Mouse (Mus musculus) liver, embryonic 14.5 days (tissue): ENCODE measurements around the gene Cdcp2. TPM values are rescaled to one million over a fixed set of nuclear protein-coding genes. Genes with fewer than 3 reads are reported as not detected.

ENCODE experiments used
- ATAC-seq: fragments of 200-750 bp; cut with Nextera tagmentation; 2 replicates; pipeline ENCODE4 v1.8.0; 2017; ENCODE audit warnings: moderate number of reproducible peaks, mild to moderate bottlenecking, moderate library complexity; ENCODE audit not compliant: insufficient read depth
- DNase-seq, 3 experiments: peaks; one replicate each; pipeline ENCODE4 v3.0.0-alpha.2; 2012 to 2013; ENCODE audit warnings: low read depth in 3 of 3, low spot score in 3 of 3
- H3K27ac ChIP-seq: fragments of 300-500 bp; sonication (generic); 2 replicates; pipeline ENCODE4 v1.5.1; 2014; ENCODE audit warnings: moderate library complexity, mild to moderate bottlenecking, control low read depth, inconsistent platforms
- H3K27me3 ChIP-seq: fragments of 300-500 bp; sonication (generic); 2 replicates; pipeline ENCODE4 v1.6.1; 2014; ENCODE audit warnings: mild to moderate bottlenecking, low read length, moderate library complexity; ENCODE audit not compliant: control insufficient read depth, insufficient read depth
- H3K36me3 ChIP-seq: fragments of 300-500 bp; sonication (generic); replicated peaks from 2 replicates; pipeline ENCODE4 v1.6.1; 2014; ENCODE audit warnings: low read depth; ENCODE audit not compliant: control insufficient read depth, insufficient read depth
- H3K4me1 ChIP-seq, 2 experiments: fragments of 200-500 bp in 1 of 2; fragments of 300-500 bp in 1 of 2; sonication (generic) in 1 of 2; replicated peaks; 2 replicates each; pipeline ENCODE4 v1.6.1; 2012 to 2014; ENCODE audit warnings: antibody characterized with exemption in 1 of 2, inconsistent platforms in 1 of 2, low read length in 1 of 2; ENCODE audit not compliant: control insufficient read depth in 2 of 2, insufficient read depth in 2 of 2
- H3K4me2 ChIP-seq: fragments of 300-500 bp; sonication (generic); 2 replicates; pipeline ENCODE4 v1.6.1; 2014; ENCODE audit warnings: low read depth, mild to moderate bottlenecking, control low read depth, moderate library complexity
- H3K4me3 ChIP-seq, 2 experiments: fragments of 200-500 bp in 1 of 2; fragments of 300-500 bp in 1 of 2; sonication (generic) in 1 of 2; 2 replicates each; pipeline ENCODE4 v1.5.1; 2012 to 2014; ENCODE audit warnings: low read depth in 2 of 2, low read length in 2 of 2, mild to moderate bottlenecking in 2 of 2, control low read depth in 1 of 2, inconsistent platforms in 1 of 2, moderate library complexity in 1 of 2; ENCODE audit not compliant: insufficient read depth in 1 of 2
- H3K9ac ChIP-seq: fragments of 300-500 bp; sonication (generic); replicated peaks from 2 replicates; pipeline ENCODE4 v1.6.1; 2014; ENCODE audit warnings: mild to moderate bottlenecking, control low read depth, moderate library complexity
- H3K9me3 ChIP-seq: fragments of 300-500 bp; sonication (generic); 2 replicates; pipeline ENCODE4 v1.6.1; 2016; ENCODE audit warnings: low read length, mixed read lengths; ENCODE audit not compliant: control insufficient read depth
- CTCF ChIP-seq: IDR thresholded peaks from 2 replicates; pipeline ENCODE4 v1.5.1; 2016; ENCODE audit warnings: antibody characterized with exemption, low read depth, control low read depth
- EP300 ChIP-seq: IDR thresholded peaks from 2 replicates; pipeline ENCODE4 v1.6.1; 2016; ENCODE audit warnings: antibody characterized with exemption, low read depth
- WGBS: fragments of 180-500 bp; shearing (Covaris S2); extraction: QIAGEN DNeasy Blood & Tissue Kit; methylation state at CpG from one replicate; pipeline ENCODE4 v1.1.7; 2014; ENCODE audit not compliant: insufficient replicate concordance; 5-methylcytosine and 5-hydroxymethylcytosine counted together
- polyA plus RNA-seq, 2 experiments: library from polyadenylated mRNA; depleted of rRNA in 1 of 2; stranded (reverse) in 1 of 2; unstranded in 1 of 2; fragments of >200 nt; fragmentation: Nextera tagmentation in 1 of 2; extraction: Ambion mirVana in 1 of 2; gene quantifications; 2 replicates each; pipeline versions ENCODE4 v1.2.1 to v1.2.3; 2012 to 2014

Cdcp2 gene
- polyA plus RNA-seq, 2 experiments, result not detected

DNA sequence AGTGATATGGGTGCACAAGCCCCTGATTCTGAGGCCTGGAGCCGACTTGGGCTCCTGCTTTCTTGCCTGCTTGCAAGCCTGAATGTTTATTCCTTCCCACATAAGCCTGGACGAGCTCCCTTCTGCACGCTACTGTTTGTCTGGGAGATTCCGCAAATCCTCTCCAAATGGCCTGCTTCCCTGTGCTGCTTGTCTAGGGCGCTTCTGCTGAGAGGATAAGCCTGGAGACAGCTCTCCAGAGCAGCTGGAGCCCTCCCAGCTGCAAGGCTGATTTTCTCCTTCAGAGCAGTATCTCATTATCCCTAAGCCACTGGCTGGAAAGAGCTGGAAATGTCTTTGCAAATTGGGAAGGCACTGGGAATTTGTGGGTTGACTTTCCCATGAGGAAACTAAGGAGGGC is 21.2 kb upstream of the Cdcp2 start:
- Histone ChIP-seq H3K9ac (no peak overlapping the region), H3K27ac (no peak overlapping the region), H3K4me2 (no peak overlapping the region), H3K4me1 (no peaks in the 10 kb centered on the region; a peak in 1 of 4 replicates), H3K4me3 (no peak overlapping the region), H3K9me3 (no peaks in the 10 kb centered on the region), H3K27me3 (no peaks in the 10 kb centered on the region), H3K36me3 (no peaks in the 10 kb centered on the region)
- no peak for ATAC-seq
- no peak for DNase-seq
- WGBS, result 75% methylated on average over 5 of the region's 5 CpGs
- no peak for TF ChIP-seq EP300
- TF ChIP-seq CTCF, result no peak

DNA sequence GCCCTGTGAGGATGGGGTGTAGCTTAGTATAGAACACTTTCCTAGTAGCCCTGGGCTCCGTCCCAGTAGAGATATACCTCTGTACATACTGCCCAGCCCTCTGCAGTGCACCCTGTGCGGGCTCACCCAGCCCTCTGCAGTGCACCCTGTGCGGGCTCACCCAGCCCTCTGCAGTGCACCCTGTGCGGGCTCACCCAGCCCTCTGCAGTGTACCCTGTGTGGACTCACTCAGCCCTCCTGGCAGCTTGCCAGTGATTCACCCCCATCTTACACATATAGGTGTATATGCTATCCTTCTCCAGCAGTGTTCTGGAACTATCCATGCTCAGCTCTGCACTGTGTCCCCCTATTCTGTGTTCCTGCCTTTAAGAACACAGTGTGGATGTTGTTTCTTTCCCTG is 17.8 kb upstream of the Cdcp2 start:
- Histone ChIP-seq H3K4me1 (peaks cover 0 to 2% of the 10 kb centered on the region in 2 experiments; a peak in 2 of 4 replicates), H3K9ac (no peak overlapping the region), H3K27ac (no peak overlapping the region), H3K4me2 (no peak overlapping the region), H3K9me3 (no peaks in the 10 kb centered on the region), H3K4me3 (no peak overlapping the region), H3K36me3 (no peaks in the 10 kb centered on the region), H3K27me3 (no peaks in the 10 kb centered on the region)
- ATAC-seq (no peak), DNase-seq (no peak)
- no peak for TF ChIP-seq CTCF
- no peak for TF ChIP-seq EP300
- WGBS, result 64% methylated on average over 4 of the region's 4 CpGs

DNA sequence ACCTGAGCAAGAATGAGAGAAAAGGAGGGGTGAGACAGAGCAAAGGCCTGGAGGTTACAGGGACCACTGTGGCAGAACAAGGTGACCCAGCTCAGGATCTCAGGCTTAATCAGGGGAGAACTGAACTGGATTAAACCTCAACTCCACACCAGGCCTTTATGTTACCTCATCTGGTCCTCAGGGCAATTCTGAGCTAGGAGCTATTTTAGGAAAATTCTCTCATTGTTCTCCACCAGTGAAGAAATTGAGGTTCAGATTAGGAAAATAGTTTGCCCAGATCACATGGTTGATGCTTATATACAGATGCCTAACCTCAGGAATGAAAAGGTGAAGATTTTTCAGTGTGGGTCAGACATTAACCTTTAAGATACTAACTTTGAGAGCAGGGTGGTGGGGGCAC is 17.0 kb upstream of the Cdcp2 start:
- H3K27ac ChIP-seq, result no peak overlapping the region
- TF ChIP-seq EP300 (no peak), CTCF (no peak)

DNA sequence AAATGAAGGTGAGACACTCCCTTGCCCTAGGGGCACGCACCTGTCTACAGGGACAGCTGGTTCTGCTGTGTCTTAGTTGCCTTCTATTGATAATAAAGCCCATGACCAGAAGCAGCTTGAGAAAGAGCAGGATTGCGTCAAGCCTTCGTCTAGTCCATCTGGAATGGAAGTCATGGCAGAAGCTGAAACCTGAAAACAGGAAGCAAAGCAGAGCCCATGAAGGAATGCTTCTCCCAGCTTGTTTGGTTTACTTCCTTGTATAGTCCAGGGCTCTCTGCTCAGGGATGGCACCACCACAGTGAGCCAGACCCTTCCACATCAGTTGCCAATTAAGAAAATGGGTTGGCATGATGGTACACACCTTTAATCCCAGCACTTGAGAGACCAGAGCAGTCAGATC is 14.5 kb upstream of the Cdcp2 start:
- no peak overlapping the region for H3K4me2 ChIP-seq
- no peak for DNase-seq

More for the DNA sequence above, 17.0 kb upstream of the Cdcp2 start:
- Histone ChIP-seq H3K27me3 (no peaks in the 10 kb centered on the region), H3K9ac (no peak overlapping the region), H3K9me3 (no peaks in the 10 kb centered on the region), H3K4me2 (no peak overlapping the region), H3K4me1 (peaks cover 0 to 2% of the 10 kb centered on the region in 2 experiments; a peak in 2 of 4 replicates), H3K4me3 (no peak overlapping the region), H3K36me3 (no peaks in the 10 kb centered on the region)
- ATAC-seq (no peak), DNase-seq (no peak)

DNA sequence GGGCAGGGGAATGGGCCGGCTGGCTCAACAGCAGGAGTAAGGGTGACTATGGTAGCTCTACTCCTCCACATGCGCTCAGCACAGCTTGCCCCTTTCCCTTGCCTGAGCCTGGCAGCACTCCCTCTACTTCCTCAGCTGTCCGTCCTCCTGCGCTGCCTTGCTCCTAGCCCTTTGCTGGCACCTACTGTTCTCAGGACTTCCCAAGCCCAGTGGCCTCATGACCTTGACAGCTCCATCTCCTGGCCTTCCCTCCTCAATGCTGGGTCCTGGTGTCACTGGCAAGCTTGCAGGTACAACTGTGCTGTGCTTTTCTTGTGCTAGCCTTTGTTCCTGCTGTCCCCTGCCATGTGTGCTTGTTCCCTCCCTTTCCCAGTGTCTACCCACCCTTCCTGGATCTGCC is 13.6 kb upstream of the Cdcp2 start:
- H3K27ac ChIP-seq, result no peak overlapping the region
- H3K4me1 ChIP-seq, result peaks cover 0 to 2% of the 10 kb centered on the region in 2 experiments; a peak in 2 of 4 replicates
- no peak for ATAC-seq
- H3K27me3 ChIP-seq, result no peaks in the 10 kb centered on the region
- H3K9me3 ChIP-seq, result no peaks in the 10 kb centered on the region
- H3K36me3 ChIP-seq, result no peaks in the 10 kb centered on the region
- no peak for DNase-seq
- no peak overlapping the region for H3K4me2 ChIP-seq
- TF ChIP-seq EP300, result no peak
- no peak for TF ChIP-seq CTCF
- H3K4me3 ChIP-seq, result no peak overlapping the region
- 69% methylated on average over 4 of the region's 4 CpGs for WGBS
- no peak overlapping the region for H3K9ac ChIP-seq

More for the DNA sequence above, 14.5 kb upstream of the Cdcp2 start:
- no peaks in the 10 kb centered on the region for H3K27me3 ChIP-seq
- H3K4me3 ChIP-seq, result no peak overlapping the region
- peaks cover 0 to 2% of the 10 kb centered on the region in 2 experiments; a peak in 2 of 4 replicates for H3K4me1 ChIP-seq
- WGBS, result 57% methylated on average over 3 of the region's 3 CpGs
- no peaks in the 10 kb centered on the region for H3K9me3 ChIP-seq
- H3K36me3 ChIP-seq, result no peaks in the 10 kb centered on the region
- no peak for ATAC-seq
- H3K9ac ChIP-seq, result no peak overlapping the region
- no peak overlapping the region for H3K27ac ChIP-seq
- TF ChIP-seq EP300, result no peak
- no peak for TF ChIP-seq CTCF
